Mouse (Mus musculus): ENCODE measurements around the gene Fam71a. TPM values are rescaled to one million over a fixed set of nuclear protein-coding genes. Genes with fewer than 3 reads are reported as not detected.

Fam71a gene
- total and polyA plus RNA-seq, 3 experiments, result not detected

- Histone ChIP-seq H3K9ac (ENCODE audit: insufficient read depth, low read depth) (no peak overlapping the region), H3K4me3 (replicated peaks in 1 of 3; ENCODE audit: low read depth in 2 of 3, low read length in 2 of 3, poor library complexity in 1 of 3) (no peak overlapping the region), H3K4me2 (ENCODE audit: insufficient read depth, low read depth, poor library complexity, severe bottlenecking) (no peak overlapping the region), H3K27me3 (replicated peaks) (no peaks in the 10 kb centered on the region), H3K9me3 (replicated peaks; ENCODE audit: low read length) (peaks cover 2% of the 10 kb centered on the region), H3K4me1 (ENCODE audit: control insufficient read depth in 1 of 2, insufficient read depth in 2 of 2) (peaks cover 6 to 31% of the 10 kb centered on the region in 2 experiments; a peak in 3 of 4 replicates), H3K36me3 (replicated peaks in 1 of 2; ENCODE audit: control insufficient read depth in 1 of 2, insufficient read depth in 1 of 2, low read length in 1 of 2) (peaks cover 38 to 58% of the 10 kb centered on the region in 2 experiments), H3K79me2 (replicated peaks; ENCODE audit: control insufficient read depth, extremely low read depth, insufficient read depth, poor library complexity, severe bottlenecking) (peaks cover 46% of the 10 kb centered on the region), H3K27ac (ENCODE audit: insufficient read depth, low read depth) (no peak overlapping the region)
- no peak for DNase-seq (ENCODE audit: extremely low read depth)
- in situ Hi-C loops (cut with MboI; ENCODE audit: low pct_ligation_motif_present, low pct_unique_long_range_greater_than_20kb, low sequenced_read_pairs), result loop anchor here (5.0 kb wide), 1 partner anchor 46 kb away; no protein-coding TSS in a partner anchor
- no peak for TF ChIP-seq RCOR1 (conservative IDR thresholded peaks at IDR 0.05; ENCODE audit: low read depth, low read length)
- no peak for TF ChIP-seq HCFC1 (IDR thresholded peaks at IDR 0.05; ENCODE audit: low read depth, low read length)
- no peak for TF ChIP-seq ZMIZ1 (IDR thresholded peaks at IDR 0.05; ENCODE audit: low read depth, low read length)
- TF ChIP-seq KAT2A (IDR thresholded peaks at IDR 0.05; ENCODE audit: insufficient replicate concordance, low read length), result no peak
- TF ChIP-seq CHD1 (IDR thresholded peaks at IDR 0.05; ENCODE audit: low read depth, low read length), result no peak
- dilution Hi-C loops (cut with MboI; ENCODE audit: extremely low pct_ligation_motif_present, extremely low pct_unique_long_range_greater_than_20kb, low sequenced_read_pairs), result no loop called here
Observed at GRCm38 (mm10) chr1:191178511-191179188, 14.0 kb upstream of the Fam71a start.

GRCm38 (mm10) chr1:191176887-191177286, 12.3 kb upstream of the Fam71a start:
- Histone ChIP-seq H3K79me2 (replicated peaks; ENCODE audit: control insufficient read depth, extremely low read depth, insufficient read depth, poor library complexity, severe bottlenecking) (peaks cover 45% of the 10 kb centered on the region), H3K4me1 (ENCODE audit: control insufficient read depth in 1 of 2, insufficient read depth in 2 of 2) (peaks cover 6 to 31% of the 10 kb centered on the region in 2 experiments; a peak in 3 of 4 replicates), H3K4me3 (replicated peaks in 1 of 3; ENCODE audit: low read depth in 2 of 3, low read length in 2 of 3, poor library complexity in 1 of 3) (no peak overlapping the region), H3K9ac (ENCODE audit: insufficient read depth, low read depth) (no peak overlapping the region), H3K9me3 (replicated peaks; ENCODE audit: low read length) (no peaks in the 10 kb centered on the region), H3K4me2 (ENCODE audit: insufficient read depth, low read depth, poor library complexity, severe bottlenecking) (no peak overlapping the region), H3K27ac (ENCODE audit: insufficient read depth, low read depth) (no peak overlapping the region), H3K27me3 (replicated peaks) (no peaks in the 10 kb centered on the region), H3K36me3 (replicated peaks in 1 of 2; ENCODE audit: control insufficient read depth in 1 of 2, insufficient read depth in 1 of 2, low read length in 1 of 2) (peaks cover 52 to 75% of the 10 kb centered on the region in 2 experiments)
- in situ Hi-C loops (cut with MboI; ENCODE audit: low pct_ligation_motif_present, low pct_unique_long_range_greater_than_20kb, low sequenced_read_pairs), result loop anchor here (5.0 kb wide), 1 partner anchor 45 kb away; no protein-coding TSS in a partner anchor
- TF ChIP-seq MAFK (IDR thresholded peaks at IDR 0.05; ENCODE audit: insufficient replicate concordance, low read length) (no peak), PAX5 (IDR thresholded peaks at IDR 0.05; ENCODE audit: low read length) (no peak), UBTF (IDR thresholded peaks at IDR 0.05; ENCODE audit: low read depth, low read length) (no peak), USF1 (IDR thresholded peaks at IDR 0.05; ENCODE audit: low read depth, low read length) (no peak), GABPA (IDR thresholded peaks at IDR 0.05; ENCODE audit: insufficient replicate concordance, low read depth, low read length) (no peak)
- dilution Hi-C loops (cut with MboI; ENCODE audit: extremely low pct_ligation_motif_present, extremely low pct_unique_long_range_greater_than_20kb, low sequenced_read_pairs), result no loop called here
- DNase-seq (ENCODE audit: extremely low read depth), result no peak

GRCm38 (mm10) chr1:191172487-191172886, 7.9 kb upstream of the Fam71a start:
- H3K79me2 ChIP-seq (replicated peaks; ENCODE audit: control insufficient read depth, extremely low read depth, insufficient read depth, poor library complexity, severe bottlenecking), result peaks cover 6% of the 10 kb centered on the region; the same call in 1 of the 2 replicates
- H3K36me3 ChIP-seq (replicated peaks in 1 of 2; ENCODE audit: control insufficient read depth in 1 of 2, insufficient read depth in 1 of 2, low read length in 1 of 2), result peaks cover 71 to 94% of the 10 kb centered on the region in 2 experiments
- no peak overlapping the region for H3K4me3 ChIP-seq (replicated peaks in 1 of 3; ENCODE audit: low read depth in 2 of 3, low read length in 2 of 3, poor library complexity in 1 of 3)
- H3K4me1 ChIP-seq (ENCODE audit: control insufficient read depth in 1 of 2, insufficient read depth in 2 of 2), result no peaks in the 10 kb centered on the region
- peak; percentile 48 for DNase-seq (ENCODE audit: extremely low read depth)
- dilution Hi-C loops (cut with MboI; ENCODE audit: extremely low pct_ligation_motif_present, extremely low pct_unique_long_range_greater_than_20kb, low sequenced_read_pairs), result no loop called here
- H3K27me3 ChIP-seq (replicated peaks), result no peaks in the 10 kb centered on the region
- H3K9ac ChIP-seq (ENCODE audit: insufficient read depth, low read depth), result no peak overlapping the region
- in situ Hi-C loops (cut with MboI; ENCODE audit: low pct_ligation_motif_present, low pct_unique_long_range_greater_than_20kb, low sequenced_read_pairs), result no loop called here
- TF ChIP-seq JUN (IDR thresholded peaks at IDR 0.05; ENCODE audit: insufficient read depth, low read depth, low read length), result no peak
- no peak for TF ChIP-seq IRF4 (IDR thresholded peaks at IDR 0.05; ENCODE audit: low read depth, low read length)
- peak; percentile 43 for TF ChIP-seq RAD21 (IDR thresholded peaks at IDR 0.05; ENCODE audit: low read depth, low read length)
- TF ChIP-seq USF1 (IDR thresholded peaks at IDR 0.05; ENCODE audit: low read depth, low read length), result no peak
- TF ChIP-seq MAX (IDR thresholded peaks at IDR 0.05; ENCODE audit: low read length), result peak; percentile 41
- peak; percentile 68 for TF ChIP-seq SMC3 (IDR thresholded peaks at IDR 0.05; ENCODE audit: low read depth, low read length)
- TF ChIP-seq EP300 (IDR thresholded peaks at IDR 0.05; ENCODE audit: low read length), result no peak
- TF ChIP-seq MXI1 (IDR thresholded peaks at IDR 0.05; ENCODE audit: low read depth, low read length), result no peak
- TF ChIP-seq CTCF (conservative IDR thresholded peaks at IDR 0.05 in 1 of 2, IDR thresholded peaks at IDR 0.05 in 1 of 2; ENCODE audit: low read depth in 2 of 2, low read length in 2 of 2), result peak; percentile 27 to 56; a peak in 3 of 4 replicates
- no peak for TF ChIP-seq MAZ (IDR thresholded peaks at IDR 0.05; ENCODE audit: low read depth, low read length)
- no peak for TF ChIP-seq TCF12 (IDR thresholded peaks at IDR 0.05; ENCODE audit: low read depth, low read length)
- TF ChIP-seq ETS1 (conservative IDR thresholded peaks at IDR 0.05; ENCODE audit: low read depth, low read length), result no peak
- peak; percentile 47; the same call in 1 of the 2 replicates for TF ChIP-seq BHLHE40 (IDR thresholded peaks at IDR 0.05; ENCODE audit: low read depth, low read length)
- H3K27ac ChIP-seq (ENCODE audit: insufficient read depth, low read depth), result no peak overlapping the region
- H3K9me3 ChIP-seq (replicated peaks; ENCODE audit: low read length), result no peaks in the 10 kb centered on the region
- no peak overlapping the region for H3K4me2 ChIP-seq (ENCODE audit: insufficient read depth, low read depth, poor library complexity, severe bottlenecking)

Data from CH12.LX (cell line).